Mouse (Mus musculus): Measurements from ENCODE around the gene Tgds. TPM values are rescaled to one million over a fixed set of nuclear protein-coding genes. Genes with fewer than 3 reads are reported as not detected.
A peak's percentile ranks its signal among the peaks of the same experiment; 100 is the strongest.

Tgds gene
- polyA plus RNA-seq, 2 experiments, result 9.9 to 14.2 TPM

- no peak for TF ChIP-seq CTCF (IDR thresholded peaks at IDR 0.05; ENCODE audit: low read depth)
- no peak for TF ChIP-seq EP300 (IDR thresholded peaks at IDR 0.05; ENCODE audit: low read depth)
- no peak overlapping the region for H3K27ac ChIP-seq
- no peak overlapping the region for H3K4me3 ChIP-seq (ENCODE audit: insufficient read depth in 1 of 2, low read depth in 2 of 2, low read length in 2 of 2)
- no peak for DNase-seq (ENCODE audit: low read depth in 3 of 3, low spot score in 3 of 3)
- peaks cover 0 to 6% of the 10 kb centered on the region in 2 experiments; a peak in 2 of 4 replicates for H3K4me1 ChIP-seq (replicated peaks; ENCODE audit: control insufficient read depth in 2 of 2, insufficient read depth in 2 of 2, low read length in 1 of 2)
- WGBS (ENCODE audit: insufficient replicate concordance), result 72% methylated on average over 12 of the region's 12 CpGs
- ATAC-seq (ENCODE audit: insufficient read depth), result no peak
- no peaks in the 10 kb centered on the region for H3K27me3 ChIP-seq (ENCODE audit: control insufficient read depth, insufficient read depth, low read length)
- no peaks in the 10 kb centered on the region for H3K36me3 ChIP-seq (replicated peaks; ENCODE audit: control insufficient read depth, insufficient read depth, low read depth)
- no peak overlapping the region for H3K9ac ChIP-seq (replicated peaks)
- H3K9me3 ChIP-seq (ENCODE audit: control insufficient read depth, low read length), result no peaks in the 10 kb centered on the region
- H3K4me2 ChIP-seq (ENCODE audit: low read depth), result no peak overlapping the region
These were observed 43.1 kb upstream of the Tgds start for GRCm38 (mm10) chr14:118175694-118176085.

GRCm38 (mm10) chr14:118175071-118175693 is 42.6 kb upstream of the Tgds start:
- Histone ChIP-seq H3K4me2 (ENCODE audit: low read depth) (no peak overlapping the region), H3K27me3 (ENCODE audit: control insufficient read depth, insufficient read depth, low read length) (no peaks in the 10 kb centered on the region), H3K9me3 (ENCODE audit: control insufficient read depth, low read length) (no peaks in the 10 kb centered on the region), H3K27ac (no peak overlapping the region), H3K4me1 (replicated peaks; ENCODE audit: control insufficient read depth in 2 of 2, insufficient read depth in 2 of 2, low read length in 1 of 2) (peaks cover 0 to 3% of the 10 kb centered on the region in 2 experiments; a peak in 2 of 4 replicates), H3K9ac (replicated peaks) (no peak overlapping the region), H3K4me3 (ENCODE audit: insufficient read depth in 1 of 2, low read depth in 2 of 2, low read length in 2 of 2) (no peak overlapping the region), H3K36me3 (replicated peaks; ENCODE audit: control insufficient read depth, insufficient read depth, low read depth) (no peaks in the 10 kb centered on the region)
- ATAC-seq (ENCODE audit: insufficient read depth), result no peak
- TF ChIP-seq EP300 (IDR thresholded peaks at IDR 0.05; ENCODE audit: low read depth), result no peak
- TF ChIP-seq CTCF (IDR thresholded peaks at IDR 0.05; ENCODE audit: low read depth), result no peak
- WGBS (ENCODE audit: insufficient replicate concordance), result 79% methylated on average over 30 of the region's 30 CpGs
- DNase-seq (ENCODE audit: low read depth in 3 of 3, low spot score in 3 of 3), result no peak

GRCm38 (mm10) chr14:118173590-118174203 is 41.1 kb upstream of the Tgds start:
- H3K9me3 ChIP-seq (ENCODE audit: control insufficient read depth, low read length), result no peaks in the 10 kb centered on the region
- ATAC-seq (ENCODE audit: insufficient read depth) (no peak), DNase-seq (ENCODE audit: low read depth in 3 of 3, low spot score in 3 of 3) (no peak)
- no peak overlapping the region for H3K27ac ChIP-seq
- no peak overlapping the region for H3K9ac ChIP-seq (replicated peaks)
- H3K27me3 ChIP-seq (ENCODE audit: control insufficient read depth, insufficient read depth, low read length), result no peaks in the 10 kb centered on the region
- 40% methylated on average over 11 of the region's 11 CpGs for WGBS (ENCODE audit: insufficient replicate concordance)
- no peak for TF ChIP-seq EP300 (IDR thresholded peaks at IDR 0.05; ENCODE audit: low read depth)
- TF ChIP-seq CTCF (IDR thresholded peaks at IDR 0.05; ENCODE audit: low read depth), result no peak
- no peaks in the 10 kb centered on the region for H3K36me3 ChIP-seq (replicated peaks; ENCODE audit: control insufficient read depth, insufficient read depth, low read depth)
- H3K4me1 ChIP-seq (replicated peaks; ENCODE audit: control insufficient read depth in 2 of 2, insufficient read depth in 2 of 2, low read length in 1 of 2), result no peaks in the 10 kb centered on the region
- H3K4me3 ChIP-seq (ENCODE audit: insufficient read depth in 1 of 2, low read depth in 2 of 2, low read length in 2 of 2), result no peak overlapping the region
- H3K4me2 ChIP-seq (ENCODE audit: low read depth), result no peak overlapping the region

GRCm38 (mm10) chr14:118168776-118169175 is 36.2 kb upstream of the Tgds start:
- DNase-seq (ENCODE audit: low read depth in 3 of 3, low spot score in 3 of 3) (no peak), ATAC-seq (ENCODE audit: insufficient read depth) (no peak)
- Histone ChIP-seq H3K27me3 (ENCODE audit: control insufficient read depth, insufficient read depth, low read length) (no peaks in the 10 kb centered on the region), H3K9me3 (ENCODE audit: control insufficient read depth, low read length) (no peaks in the 10 kb centered on the region), H3K27ac (no peak overlapping the region), H3K4me3 (ENCODE audit: insufficient read depth in 1 of 2, low read depth in 2 of 2, low read length in 2 of 2) (no peak overlapping the region), H3K36me3 (replicated peaks; ENCODE audit: control insufficient read depth, insufficient read depth, low read depth) (no peaks in the 10 kb centered on the region), H3K4me1 (replicated peaks; ENCODE audit: control insufficient read depth in 2 of 2, insufficient read depth in 2 of 2, low read length in 1 of 2) (no peaks in the 10 kb centered on the region), H3K9ac (replicated peaks) (no peak overlapping the region), H3K4me2 (ENCODE audit: low read depth) (no peak overlapping the region)
- 79% methylated on average over 4 of the region's 4 CpGs for WGBS (ENCODE audit: insufficient replicate concordance)
- TF ChIP-seq CTCF (IDR thresholded peaks at IDR 0.05; ENCODE audit: low read depth), result peak; percentile 21
- TF ChIP-seq EP300 (IDR thresholded peaks at IDR 0.05; ENCODE audit: low read depth), result no peak

- Histone ChIP-seq H3K36me3 (replicated peaks; ENCODE audit: control insufficient read depth, insufficient read depth, low read depth) (peaks cover 9% of the 10 kb centered on the region; the same call in 1 of the 2 replicates), H3K4me3 (ENCODE audit: insufficient read depth in 1 of 2, low read depth in 2 of 2, low read length in 2 of 2) (no peak overlapping the region), H3K27me3 (ENCODE audit: control insufficient read depth, insufficient read depth, low read length) (no peaks in the 10 kb centered on the region), H3K27ac (no peak overlapping the region), H3K9me3 (ENCODE audit: control insufficient read depth, low read length) (no peaks in the 10 kb centered on the region), H3K4me2 (ENCODE audit: low read depth) (no peak overlapping the region), H3K4me1 (replicated peaks; ENCODE audit: control insufficient read depth in 2 of 2, insufficient read depth in 2 of 2, low read length in 1 of 2) (no peaks in the 10 kb centered on the region), H3K9ac (replicated peaks) (no peak overlapping the region)
- TF ChIP-seq EP300 (IDR thresholded peaks at IDR 0.05; ENCODE audit: low read depth) (no peak), CTCF (IDR thresholded peaks at IDR 0.05; ENCODE audit: low read depth) (no peak)
- DNase-seq (ENCODE audit: low read depth in 3 of 3, low spot score in 3 of 3) (no peak), ATAC-seq (ENCODE audit: insufficient read depth) (no peak)
- WGBS (ENCODE audit: insufficient replicate concordance), result 77% methylated on average over 14 of the region's 14 CpGs
These were observed 30.1 kb upstream of the Tgds start for GRCm38 (mm10) chr14:118162640-118163039.
